Mouse (Mus musculus): ENCODE measurements around the gene Txndc9. TPM values are rescaled to one million over a fixed set of nuclear protein-coding genes. Genes with fewer than 3 reads are reported as not detected.

Txndc9 gene
- polyA plus RNA-seq (2015; fragmentation: Nextera tagmentation; extraction: Ambion mirVana): 165 and 185 TPM in 2 replicates

GRCm38 (mm10) chr1:37997867-37998266 lies at the start of gene Txndc9, which contains the start of gene Eif5b:
Gene Txndc9 (minus strand): TSS chr1:37997893.
Gene Eif5b (plus strand): TSS chr1:37998010.

DNA sequence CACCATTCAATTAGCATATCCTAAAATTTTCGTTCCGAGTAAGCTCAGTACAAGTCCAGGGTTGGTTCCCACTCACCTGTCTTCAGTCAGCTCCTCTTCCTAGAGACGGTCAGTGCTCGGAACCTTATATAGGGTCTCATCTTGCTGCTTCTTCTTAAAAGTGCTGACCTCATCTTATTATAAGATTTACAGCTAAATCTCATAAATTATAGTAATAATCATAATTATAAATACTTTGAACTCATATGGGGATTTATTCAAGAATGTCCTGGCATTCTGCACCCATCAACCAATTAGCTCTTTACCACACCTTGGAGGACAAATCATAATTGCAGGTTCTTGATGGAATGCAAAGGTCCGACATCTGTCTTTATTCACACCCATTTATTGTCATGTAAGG lies 40.0 kb downstream of the Txndc9 start, which contains the start of gene Lyg1:
TSS of gene Lyg1 (minus strand) at position 101 of the 400 bp plus-strand sequence.

Other genes starting within 250 kb of the Txndc9 start
- 4.0 and 4.6 TPM in 2 replicates for gene Tsga10, start 131.5 kb downstream of the Txndc9 start, polyA plus RNA-seq (2015; fragmentation: Nextera tagmentation; extraction: Ambion mirVana)
- 10.1 and 15.4 TPM in 2 replicates for gene Lipt1, start 126.2 kb downstream of the Txndc9 start, polyA plus RNA-seq (2015; fragmentation: Nextera tagmentation; extraction: Ambion mirVana)
- 21.7 and 22.3 TPM in 2 replicates for gene Mitd1, start 107.5 kb downstream of the Txndc9 start, polyA plus RNA-seq (2015; fragmentation: Nextera tagmentation; extraction: Ambion mirVana)
- gene Mrpl30, start 107.4 kb downstream of the Txndc9 start, polyA plus RNA-seq (2015; fragmentation: Nextera tagmentation; extraction: Ambion mirVana): 379 and 460 TPM in 2 replicates
- gene Lyg2, start 81.4 kb downstream of the Txndc9 start, polyA plus RNA-seq (2015; fragmentation: Nextera tagmentation; extraction: Ambion mirVana): not detected in 2 replicates
- gene Lyg1, start 40.1 kb downstream of the Txndc9 start, polyA plus RNA-seq (2015; fragmentation: Nextera tagmentation; extraction: Ambion mirVana): 0.96 TPM in 1 of 2 replicates, not detected in the other
- 13.0 and 17.2 TPM in 2 replicates for gene Eif5b, start 117 bp upstream of the Txndc9 start, polyA plus RNA-seq (2015; fragmentation: Nextera tagmentation; extraction: Ambion mirVana)
- 13.2 and 14.9 TPM in 2 replicates for gene Rev1, start 131.9 kb upstream of the Txndc9 start, polyA plus RNA-seq (2015; fragmentation: Nextera tagmentation; extraction: Ambion mirVana)

Measured in adrenal gland, postnatal 0 days (tissue).